Mouse (Mus musculus) ovary, adult 18-20 months (tissue): ENCODE data around the gene Olfr221.
"Not testable (repeated sequence)": the region's sequence is repeated elsewhere in the genome, so short reads cannot be mapped to it uniquely, and the experiment has no call there.

ENCODE experiments used
- DNase-seq: peaks from one replicate; pipeline ENCODE4 v3.0.0; 2022; ENCODE audit warnings: low spot score, mixed read lengths

Olfr221 gene

DNA sequence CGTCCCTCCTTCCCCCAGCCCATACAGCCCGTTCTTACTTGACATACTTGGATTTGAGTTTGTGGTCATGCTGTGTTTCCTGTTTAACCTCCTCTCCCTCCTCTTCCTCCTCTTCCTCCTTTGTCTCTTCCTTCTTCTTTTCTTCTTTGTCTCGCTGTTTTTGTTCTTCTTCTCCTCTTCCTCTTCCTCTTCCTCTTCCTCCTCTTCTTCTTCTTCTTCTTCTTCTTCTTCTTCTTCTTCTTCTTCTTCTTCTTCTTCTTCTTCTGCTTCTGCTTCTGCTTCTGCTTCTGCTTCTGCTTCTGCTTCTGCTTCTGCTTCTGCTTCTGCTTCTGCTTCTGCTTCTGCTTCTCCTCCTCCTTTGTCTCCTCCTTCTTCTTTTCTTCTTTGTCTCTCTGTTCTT lies at the start of gene Olfr221:
Gene Olfr221 (minus strand): TSS at position 101 of the 400 bp plus-strand sequence.
- not testable (repeated sequence) for DNase-seq

DNA sequence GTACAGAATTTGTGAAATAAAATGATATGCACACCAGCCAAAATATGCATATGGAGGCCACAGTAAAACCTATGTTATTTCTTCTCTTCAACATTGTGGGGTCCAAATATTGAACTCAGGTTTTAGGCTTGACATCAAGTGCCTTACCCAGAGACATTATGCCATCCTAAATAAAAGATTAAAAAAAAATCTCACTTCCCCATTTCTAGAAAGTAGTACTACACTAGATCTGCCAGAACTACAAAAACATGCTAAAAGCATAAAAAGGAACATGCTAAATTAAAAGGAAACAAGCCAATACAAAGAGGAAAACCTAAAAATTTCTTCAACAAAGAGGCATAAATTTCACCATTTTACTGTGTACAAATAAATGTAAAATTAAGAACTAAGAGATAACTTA lies 40.8 kb upstream of the Olfr221 start:
- DNase-seq = no peak

DNA sequence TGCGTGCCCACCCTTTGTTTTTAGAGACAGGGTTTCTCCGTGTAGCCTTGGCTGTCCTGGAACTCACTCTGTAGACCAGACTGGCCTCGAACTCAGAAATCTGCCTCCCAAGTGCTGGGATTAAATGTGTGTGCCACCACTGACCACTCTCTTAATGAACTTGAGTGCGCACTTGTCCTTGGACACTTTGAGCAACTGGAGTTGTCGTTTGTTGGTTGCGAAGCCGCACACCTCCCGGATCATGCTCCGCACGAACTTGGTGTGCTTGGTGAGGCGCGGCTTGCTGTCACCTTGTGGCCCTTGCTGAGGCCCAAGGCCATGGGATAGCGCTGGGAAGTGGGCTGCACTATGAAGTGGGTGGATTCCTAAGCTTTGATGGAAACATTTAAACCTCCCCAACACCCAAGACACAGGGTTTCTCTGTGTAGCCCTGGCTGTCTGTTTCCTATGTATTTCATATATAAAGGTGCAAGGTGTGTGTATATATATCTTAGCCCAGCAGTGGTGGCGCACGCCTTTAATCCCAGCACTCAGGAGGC lies 29.4 kb upstream of the Olfr221 start:
- DNase-seq = no peak

DNA sequence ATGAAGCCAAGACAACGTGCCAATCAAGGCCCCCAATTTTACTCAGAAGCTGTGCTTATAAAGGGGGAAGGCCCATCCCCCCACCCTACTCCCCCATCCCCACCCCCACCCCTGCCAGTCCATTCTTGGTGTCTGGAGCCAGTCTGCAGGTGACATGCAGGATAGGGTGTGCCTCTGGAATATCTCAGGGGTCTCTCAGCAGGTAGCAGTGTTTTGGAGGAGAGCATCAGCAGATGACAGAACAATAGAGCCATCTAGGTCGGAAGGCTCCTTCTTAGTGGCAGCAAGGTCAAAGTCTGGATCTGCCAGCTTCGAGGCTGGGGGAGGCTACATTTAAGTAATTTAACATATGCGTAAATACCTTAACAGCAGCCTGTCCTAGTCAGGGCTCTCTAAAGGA lies 23.9 kb upstream of the Olfr221 start:
- DNase-seq = no peak

DNA sequence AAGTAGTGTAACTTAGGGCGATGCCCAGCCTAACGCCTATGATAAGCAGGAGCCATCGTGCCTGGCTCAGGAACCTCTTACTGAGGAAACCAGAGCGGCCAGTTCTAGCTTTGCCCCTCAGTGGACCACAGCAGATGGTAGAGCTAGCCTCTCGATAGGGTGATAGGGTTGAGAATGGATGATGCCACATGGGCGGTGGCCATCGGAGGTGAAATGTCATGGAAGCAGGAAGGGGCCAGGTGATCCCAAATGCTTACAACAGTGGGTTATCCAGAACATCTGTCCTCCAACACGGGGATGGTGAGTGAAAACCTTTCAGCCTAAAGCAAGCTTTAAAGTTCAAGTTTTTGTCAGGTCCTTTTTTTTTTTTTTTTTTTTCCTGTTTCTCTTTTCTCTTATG lies 19.5 kb upstream of the Olfr221 start:
- DNase-seq = no peak

DNA sequence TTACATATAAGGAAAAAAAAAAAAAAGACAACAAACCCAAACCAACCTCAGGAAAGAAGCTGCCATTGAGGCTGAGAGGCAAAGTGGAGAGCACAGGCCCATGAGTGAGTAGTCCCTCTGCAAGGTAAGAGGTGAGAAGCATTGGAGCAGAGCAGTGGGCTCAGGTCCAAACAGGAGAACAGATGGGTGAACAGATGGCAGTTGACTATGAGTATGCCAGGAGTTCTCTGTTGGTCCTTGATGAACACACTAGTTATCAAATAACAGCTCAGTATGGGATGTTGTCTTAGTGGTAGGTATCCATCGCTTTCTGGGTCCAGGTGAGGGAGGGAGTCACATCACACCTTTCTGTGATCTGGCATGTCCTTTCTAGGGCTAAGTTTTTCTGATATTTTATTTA lies 18.5 kb upstream of the Olfr221 start:
- no peak for DNase-seq

DNA sequence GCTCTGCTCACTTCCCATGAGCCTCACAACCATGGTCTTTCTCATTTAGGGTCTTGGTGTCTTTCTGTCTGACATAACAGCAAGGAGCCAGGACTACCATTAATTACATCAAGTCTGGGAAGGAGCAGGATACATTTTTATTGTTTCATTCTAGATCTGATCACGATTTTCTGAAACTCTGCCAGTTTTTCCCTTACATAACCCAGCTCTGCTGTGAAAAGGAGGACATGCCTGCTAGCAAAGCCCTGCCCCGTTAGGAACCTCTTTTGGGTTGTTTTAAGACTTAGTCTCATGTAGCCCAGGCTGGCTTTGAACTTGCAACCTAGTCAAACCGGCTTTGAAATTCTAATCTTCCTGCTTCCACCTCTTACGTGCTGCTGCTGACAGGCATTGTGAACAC lies 17.7 kb upstream of the Olfr221 start:
- no peak for DNase-seq

DNA sequence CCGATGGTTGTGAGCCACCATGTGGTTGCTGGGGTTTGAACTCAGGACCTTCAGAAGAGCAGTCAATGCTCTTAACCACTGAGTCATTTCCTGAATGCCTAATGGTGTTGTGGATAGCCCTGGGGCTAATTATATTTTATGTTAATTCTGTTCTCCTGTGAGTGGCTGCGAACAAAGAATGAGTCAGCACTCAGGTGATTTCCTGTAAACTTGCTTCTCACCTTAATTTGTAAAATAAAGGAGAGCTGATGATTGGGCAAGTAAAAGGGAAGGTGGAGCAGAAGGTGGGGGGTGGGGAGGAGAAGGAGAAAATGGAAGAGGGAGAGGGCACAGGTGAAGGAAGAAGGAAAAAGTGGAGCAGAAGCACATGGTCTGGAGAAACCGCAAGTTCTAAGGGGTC lies 10.5 kb upstream of the Olfr221 start:
- DNase-seq = not testable (repeated sequence)

DNA sequence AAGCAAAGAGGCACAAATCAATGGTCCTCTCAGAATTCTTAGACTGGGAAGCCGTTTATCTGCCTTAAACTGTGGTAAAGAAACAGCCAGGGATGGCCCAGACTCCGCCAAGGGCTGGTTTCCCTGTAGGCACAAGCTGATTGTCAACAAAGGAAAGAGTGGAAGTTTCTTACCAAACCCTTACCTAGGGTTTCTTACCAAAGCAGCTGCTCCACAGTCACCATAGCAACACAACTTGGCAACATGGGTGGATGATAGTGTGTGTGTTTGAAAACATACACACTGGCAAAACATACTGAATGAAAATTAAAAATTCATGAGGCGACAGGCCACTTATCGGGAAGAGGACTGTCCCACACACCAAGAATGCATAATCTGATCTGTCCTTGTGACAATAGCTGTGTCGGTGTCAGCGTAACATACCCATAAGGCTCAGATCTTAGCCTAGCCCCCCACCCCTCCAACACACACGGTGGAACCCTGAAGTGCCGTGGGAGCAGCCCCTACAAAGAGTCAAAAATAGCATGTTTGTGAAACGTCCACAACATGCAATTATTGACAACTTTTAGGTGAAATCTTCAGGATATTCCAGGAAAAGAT lies 3.8 kb upstream of the Olfr221 start:
- DNase-seq = no peak

DNA sequence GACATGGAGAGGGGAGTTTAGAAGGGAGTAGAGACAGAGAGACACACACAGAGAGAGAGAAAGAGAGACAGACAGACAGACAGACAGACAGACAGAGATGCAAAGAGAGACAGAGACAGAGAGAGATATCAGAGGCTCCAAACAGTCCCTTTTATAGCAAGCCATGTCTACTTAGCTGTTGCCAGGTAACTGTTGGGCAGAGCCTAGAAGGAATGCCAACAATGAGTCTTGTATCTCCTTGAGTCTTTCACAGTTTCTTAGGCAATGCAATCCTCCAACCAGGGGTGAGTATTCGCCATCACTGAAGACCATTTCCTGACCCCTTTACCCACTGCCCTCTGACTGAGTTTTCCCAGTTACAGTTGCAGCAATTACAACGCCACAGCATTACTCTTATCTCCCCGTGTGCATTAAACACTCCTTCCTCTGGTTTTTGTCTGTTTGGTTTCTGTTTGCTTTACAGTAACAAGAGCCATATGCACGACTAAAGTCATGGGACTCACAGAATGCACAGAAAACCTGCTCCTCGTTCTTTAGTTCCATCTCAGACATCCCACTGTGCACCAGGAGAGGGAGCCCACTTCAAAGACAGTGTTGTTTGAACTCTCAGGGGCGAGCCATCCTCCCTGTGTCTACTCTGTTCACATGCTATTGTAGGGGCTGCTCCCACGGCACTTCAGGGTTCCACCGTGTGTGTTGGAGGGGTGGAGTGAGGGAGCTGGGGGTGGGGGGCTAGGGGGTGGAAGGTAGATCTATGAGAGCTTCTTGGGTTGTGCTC lies 2.8 kb upstream of the Olfr221 start:
- DNase-seq = no peak

DNA sequence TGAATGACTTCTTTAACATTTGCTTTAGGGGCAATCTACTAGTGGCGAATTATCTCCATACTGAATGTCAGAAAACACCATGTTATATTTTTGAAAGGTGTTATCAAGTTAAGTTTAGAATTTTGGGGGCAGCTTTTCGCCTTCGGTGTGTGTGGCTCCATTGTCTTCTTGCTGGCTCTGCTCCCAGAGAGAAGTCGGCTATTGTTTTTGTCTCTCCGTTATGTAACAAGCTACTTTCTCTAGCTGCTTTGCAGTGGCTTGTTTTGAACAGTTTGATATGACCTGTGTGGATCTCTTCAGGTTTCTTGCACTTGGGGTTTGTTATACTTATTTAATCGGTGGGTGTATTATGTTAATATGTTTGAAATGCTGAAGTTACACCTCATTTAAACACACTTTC lies 1.2 kb upstream of the Olfr221 start:
- no peak for DNase-seq

DNA sequence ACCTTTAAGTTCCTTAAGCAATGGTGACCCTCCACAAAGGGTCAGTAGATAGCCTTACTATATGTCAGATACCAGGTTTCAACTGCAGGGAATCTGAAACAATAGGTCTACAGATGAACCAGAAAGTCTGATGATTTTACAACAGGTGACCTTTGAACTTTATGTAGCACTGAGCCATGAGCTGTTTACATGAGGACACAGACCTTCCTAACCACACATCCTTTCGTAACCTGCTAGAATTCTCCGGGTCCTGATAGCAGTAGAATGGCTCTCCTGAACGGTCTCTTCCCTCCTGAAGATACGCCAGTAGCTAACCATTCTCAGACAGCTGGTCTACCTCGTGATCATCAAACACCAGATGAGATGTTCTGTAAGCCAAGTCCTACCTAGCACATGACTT lies 2.9 kb downstream of the Olfr221 start:
- no peak for DNase-seq

DNA sequence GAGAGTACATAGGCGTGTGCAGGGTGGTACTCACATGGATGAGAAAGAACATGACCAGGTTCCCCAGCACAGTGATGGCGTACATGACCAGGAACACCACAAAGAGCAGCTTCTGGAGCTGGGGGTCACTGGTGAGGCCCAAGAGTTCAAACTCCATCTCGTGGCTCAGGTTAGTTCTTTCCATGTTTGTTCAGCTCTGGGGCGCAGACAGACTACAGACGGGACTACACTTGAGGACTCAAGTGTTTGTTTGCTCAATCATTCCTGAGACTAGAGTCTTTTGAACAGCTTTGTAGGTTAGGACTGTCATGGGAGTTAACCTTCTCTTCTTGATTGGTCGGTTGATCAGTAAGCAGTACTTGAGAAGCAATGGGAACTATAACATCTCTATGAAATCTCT lies 6.3 kb downstream of the Olfr221 start:
- no peak for DNase-seq

DNA sequence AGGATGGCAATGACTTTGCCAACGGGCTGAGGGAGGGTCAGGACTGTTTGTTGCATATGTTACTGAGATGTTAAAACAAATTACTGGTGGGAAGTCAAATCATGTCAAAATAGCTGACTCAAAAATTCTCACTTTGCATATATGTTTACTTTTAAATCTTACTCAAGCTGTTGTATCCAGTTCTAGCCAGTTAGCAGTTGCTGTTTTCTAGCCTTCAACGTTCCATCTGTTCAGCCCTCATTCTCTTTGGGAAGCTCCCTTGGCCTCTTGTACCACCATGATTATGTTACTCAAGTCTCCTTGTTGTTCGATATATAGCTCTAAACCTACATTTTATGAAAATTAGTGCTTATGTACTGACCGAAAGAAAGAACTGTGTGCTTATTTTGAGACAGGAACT lies 15.9 kb downstream of the Olfr221 start:
- DNase-seq = no peak

DNA sequence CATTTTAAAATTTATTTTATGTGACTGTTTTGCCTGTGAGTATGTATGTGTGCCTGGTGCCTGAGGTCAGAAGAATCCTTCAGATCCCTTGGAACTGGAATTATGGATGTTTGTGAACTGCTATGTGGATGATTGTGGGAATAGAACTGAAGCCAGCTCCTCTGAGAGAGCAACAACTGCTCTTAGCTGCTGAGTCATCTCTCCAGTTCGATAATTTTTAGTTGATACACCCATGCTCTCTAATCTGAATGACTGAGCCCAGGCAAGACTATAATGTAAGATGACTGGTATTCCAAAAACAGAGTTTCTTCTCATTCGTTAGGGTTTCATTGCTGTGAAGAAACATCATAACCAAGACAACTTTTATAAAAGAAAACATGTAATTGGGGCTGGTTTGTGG lies 18.1 kb downstream of the Olfr221 start:
- no peak for DNase-seq

DNA sequence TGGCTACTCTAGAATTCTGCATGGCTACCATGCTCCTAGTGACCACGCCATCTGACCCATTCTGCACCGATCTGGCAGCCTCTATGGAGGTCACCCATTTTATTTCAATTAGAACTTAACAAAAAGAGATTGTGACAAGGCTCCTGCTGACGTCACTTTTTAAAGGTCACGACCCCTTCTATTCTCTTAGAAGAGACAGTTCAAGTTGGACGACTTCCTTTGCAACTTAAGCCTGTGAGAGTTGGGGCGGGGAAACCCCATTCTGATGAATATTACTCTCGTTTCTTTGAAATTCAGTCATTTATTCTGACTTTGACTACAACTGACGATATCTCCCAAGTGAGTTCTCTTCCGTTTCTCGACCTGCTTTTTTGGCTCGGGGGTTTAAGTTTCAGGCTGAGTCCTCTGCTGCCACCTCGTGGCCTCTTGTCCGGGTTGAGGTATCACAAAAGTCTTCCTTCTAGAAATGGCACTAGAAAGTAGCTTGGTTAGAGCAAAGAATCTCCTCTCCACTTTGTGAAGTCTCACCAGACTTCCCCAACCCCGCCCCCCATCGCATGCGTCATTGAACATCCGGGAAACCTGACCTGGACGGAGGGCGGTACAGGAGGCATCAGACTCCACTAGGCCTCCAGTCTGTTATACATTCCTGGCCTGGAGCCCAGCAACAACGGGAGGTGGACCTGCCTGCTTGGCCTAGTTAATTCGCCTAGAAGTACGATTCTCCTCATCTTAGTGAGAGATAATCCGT lies 19.4 kb downstream of the Olfr221 start:
- peak; percentile 80 for DNase-seq

DNA sequence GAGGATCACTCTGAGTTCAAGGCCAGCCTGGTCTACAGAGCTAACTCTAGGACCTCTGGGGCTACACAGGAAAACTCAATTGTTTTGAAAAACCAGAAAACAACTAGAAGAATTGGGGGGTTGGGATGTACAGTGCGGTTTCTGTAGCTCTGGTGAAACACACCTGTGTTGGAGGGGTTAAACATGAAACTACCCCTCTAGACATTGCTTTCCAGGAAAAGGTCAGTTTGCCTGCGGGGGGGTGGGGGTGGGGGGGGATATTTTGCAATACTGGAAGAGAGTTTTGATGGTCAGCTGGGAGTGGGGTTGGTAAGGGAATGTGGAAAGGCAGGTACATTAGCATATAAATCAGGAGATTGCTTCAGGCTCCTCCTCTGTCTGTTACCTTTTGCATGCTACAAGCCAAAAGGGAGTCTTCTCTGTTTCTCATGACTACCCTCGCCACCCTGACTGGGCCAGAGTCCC lies 20.0 kb downstream of the Olfr221 start:
- no peak for DNase-seq

DNA sequence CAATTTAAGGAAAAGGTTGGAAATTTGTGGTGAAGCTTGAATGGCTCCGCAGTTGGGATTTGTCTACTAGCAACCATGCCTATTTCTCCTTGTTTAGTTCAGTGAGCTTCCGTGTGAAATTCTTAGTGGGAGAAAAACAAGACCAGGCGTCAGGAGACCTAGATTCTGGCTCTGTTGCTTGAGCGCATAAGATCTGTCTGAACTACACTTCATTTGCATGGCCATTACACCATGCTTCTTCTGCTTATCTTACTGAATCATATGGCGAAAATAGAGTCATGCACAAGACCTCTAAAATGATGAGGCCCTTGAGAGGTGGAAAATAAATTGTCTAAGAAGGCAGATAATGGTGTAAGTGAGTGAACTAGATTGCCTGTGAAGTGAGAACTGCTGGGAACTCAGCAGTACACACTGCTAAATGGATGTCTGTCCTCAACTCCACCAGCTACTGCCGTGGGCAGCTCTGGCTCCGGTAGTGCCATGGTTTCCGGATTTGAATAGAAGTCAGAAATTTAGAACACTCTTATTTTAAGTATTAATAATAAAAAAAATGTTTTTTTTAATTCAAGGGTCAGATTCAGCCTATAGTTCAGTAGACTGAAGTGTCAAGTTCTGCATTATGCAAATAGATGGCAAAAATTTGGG lies 20.6 kb downstream of the Olfr221 start:
- no peak for DNase-seq

DNA sequence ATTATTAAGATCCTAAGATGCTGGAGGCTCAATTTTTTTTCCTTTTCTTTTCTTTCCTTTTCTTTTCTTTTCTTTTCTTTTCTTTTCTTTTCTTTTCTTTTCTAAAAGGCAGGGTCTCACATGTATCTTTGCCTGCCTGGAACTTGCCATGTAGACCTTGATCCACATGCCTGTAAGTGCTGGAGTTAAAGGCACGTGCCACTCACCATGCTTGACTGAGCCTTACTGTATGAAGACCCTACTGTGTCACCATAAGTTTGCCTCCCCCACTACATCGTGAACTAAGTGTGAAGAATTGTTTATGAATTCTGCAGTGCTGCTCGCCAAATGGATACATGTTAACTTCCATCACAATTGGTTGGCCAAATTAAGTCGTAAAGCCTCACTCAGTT lies 21.1 kb downstream of the Olfr221 start:
- DNase-seq = no peak

DNA sequence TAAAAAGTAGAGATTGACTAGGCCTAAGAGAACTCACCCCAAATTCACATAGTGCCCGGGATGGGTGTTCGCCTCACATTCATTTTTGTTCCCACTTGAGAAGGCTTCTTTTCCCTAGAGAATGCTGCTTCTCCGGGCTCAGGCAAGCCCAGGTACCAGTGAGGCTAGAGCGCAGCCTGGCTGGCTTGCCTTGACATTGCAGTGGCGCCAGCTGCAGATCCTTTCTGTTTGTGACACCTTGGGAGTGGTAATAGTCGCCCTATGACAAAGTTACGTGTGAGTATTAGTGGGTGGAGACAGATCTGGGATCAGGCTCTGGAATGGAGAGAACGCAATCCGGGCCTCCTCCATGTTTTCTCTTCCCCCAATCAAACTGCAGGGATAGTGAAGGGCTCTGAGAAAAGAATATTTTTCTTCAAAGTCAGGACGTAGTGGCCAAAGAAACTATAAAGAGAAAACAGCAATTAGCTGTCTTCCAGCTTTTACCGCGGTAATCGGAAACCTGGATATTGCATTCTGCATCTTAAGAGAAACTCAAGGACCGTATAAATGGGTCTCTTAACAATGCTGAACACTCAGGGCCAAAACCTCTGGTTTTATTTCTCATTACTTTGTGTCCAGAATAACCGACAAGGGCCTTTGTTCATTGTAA lies 21.6 kb downstream of the Olfr221 start, which contains the start of gene Zfp219:
Gene Zfp219 (minus strand): TSS at position 248 of the 652 bp plus-strand sequence.
- DNase-seq = peak; percentile 64

DNA sequence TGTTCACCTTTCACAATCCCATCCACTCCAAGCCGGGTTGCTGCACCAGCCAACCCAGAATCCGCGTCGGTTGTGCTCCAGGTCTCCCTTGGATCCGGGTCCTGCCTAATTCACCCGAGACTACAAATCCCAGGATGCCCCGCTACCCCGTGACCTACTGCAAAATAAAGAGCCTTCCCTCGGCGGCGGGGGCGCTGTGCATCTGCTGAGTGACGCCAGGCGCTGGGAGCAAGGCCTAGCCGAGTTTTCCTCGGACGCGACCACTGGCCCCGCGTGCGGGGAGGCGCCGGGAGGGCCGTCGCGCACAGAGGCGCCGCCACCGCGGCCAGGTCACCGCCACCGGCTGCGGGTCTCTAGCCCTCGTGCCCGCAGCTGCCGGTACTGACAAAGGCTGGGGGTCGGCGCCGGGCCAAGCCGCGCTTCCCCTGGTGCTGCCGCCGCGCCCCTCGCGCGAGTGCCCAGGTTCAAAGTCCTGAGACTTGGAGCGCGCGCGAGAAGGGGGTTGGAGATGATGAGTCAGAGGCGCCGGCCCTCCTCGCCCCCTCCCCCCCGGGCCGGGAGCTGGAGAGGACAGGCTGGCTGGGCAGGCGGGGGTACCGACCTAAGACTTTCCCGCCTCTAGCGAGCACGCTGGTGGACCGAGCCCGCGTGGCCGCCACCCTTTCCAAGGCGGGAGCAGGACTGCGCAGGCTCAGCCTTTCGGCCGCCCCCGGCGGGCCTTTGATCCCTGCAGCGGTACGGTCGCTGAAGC lies 22.5 kb downstream of the Olfr221 start:
- peak; percentile 95 for DNase-seq
